Mouse (Mus musculus) left cerebral cortex, postnatal 14 days (tissue): ENCODE data around the gene Fam83g. TPM values are rescaled to one million over a fixed set of nuclear protein-coding genes. Genes with fewer than 3 reads are reported as not detected.

Experiments
- DNase-seq, 2 experiments: peaks; one replicate each; pipeline ENCODE4 v3.0.0; 2021 to 2022; ENCODE audit warnings: low spot score in 2 of 2, mixed read lengths in 1 of 2
- intact Hi-C: fragments of 180-260 bp; cut with DNase I; formaldehyde crosslinking; loops from one replicate; pipeline ENCODE4 v1.15.1; 2025
- total RNA-seq, 2 experiments: library from RNA; stranded (reverse); gene quantifications; 2 replicates each; pipeline ENCODE4 v1.2.3; 2021

Fam83g gene
- total RNA-seq, 2 experiments from 2014 or later: 0.09 TPM; not detected in 1

GRCm38 (mm10) chr11:61705581-61705980, 21.7 kb downstream of the Fam83g start:
- intact Hi-C loops: no loop called here
- no peak for DNase-seq

DNA sequence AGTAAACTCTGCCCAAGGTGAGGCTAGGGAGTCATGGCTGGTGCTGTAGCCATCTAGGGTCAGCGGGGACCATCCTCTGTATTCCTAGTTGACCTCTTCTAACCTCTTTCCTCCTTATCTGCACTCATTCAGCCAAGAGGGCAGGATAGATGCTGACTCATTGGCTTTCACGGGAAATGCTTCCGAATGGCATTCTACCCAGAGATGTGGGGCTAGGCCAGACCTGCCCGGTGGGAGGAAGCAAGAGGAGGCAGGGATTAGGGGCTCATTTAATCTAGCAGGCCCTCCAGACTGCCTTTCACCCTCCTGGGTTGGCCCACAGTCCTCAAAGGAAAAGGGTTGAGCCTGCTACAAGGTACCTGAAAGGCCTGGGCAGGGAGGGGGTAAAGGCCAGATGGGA, 22.3 kb downstream of the Fam83g start:
- DNase-seq: no peak
- intact Hi-C loops: no loop called here

DNA sequence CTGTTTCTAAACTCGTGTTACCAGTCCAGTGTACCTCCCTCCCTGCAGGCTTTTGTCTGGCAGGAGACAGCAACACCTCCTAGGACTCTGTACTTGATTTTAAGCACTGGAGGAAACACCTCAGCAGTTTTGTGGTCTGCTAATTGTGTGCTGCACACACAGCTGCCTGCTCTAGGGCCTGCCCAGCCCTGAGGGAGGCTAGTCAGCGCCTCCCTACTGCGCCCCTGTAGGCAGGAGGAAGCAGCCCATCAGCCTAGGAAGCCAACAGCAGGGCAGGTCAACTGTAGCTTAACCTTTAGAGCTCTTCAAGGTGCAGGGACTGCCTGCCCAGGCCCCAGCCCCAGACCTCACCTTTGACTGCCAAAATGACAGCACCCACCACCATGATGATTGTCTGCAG, 25.0 kb downstream of the Fam83g start:
- DNase-seq: no peak
- intact Hi-C loops: no loop called here

DNA sequence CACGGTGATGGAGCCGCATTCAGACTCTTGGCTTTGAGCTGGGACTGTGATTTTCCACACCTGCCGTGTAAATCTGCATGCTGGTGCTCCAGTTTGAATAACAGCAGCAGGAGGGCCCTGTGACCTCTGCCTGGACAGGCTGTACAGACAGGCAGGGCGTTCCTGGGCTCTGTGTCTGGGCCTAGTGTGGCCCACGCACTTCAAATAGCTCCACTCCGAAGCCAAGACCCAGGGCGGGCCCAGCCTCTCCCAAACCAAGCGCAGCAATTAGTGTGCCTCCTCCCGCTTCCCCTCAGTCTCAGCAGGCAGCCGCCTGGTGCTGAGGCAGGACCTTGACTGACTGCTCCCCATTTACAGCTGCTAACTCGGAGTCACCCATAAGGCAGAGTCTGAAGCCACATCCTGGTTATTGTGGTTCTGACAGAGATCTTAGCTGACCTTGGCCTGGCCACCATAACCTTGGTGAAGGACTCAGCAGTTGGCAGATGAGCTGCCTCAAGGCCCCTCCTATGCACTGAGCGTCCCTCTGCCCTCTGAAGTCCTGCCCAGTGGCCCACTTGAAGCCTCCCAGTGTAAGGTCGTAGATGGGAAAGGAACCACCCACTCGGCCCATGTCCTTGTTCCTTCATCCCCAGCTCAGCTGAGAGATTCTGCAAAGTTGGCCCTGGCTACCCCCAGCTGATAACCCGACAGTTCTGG, 29.4 kb downstream of the Fam83g start:
- intact Hi-C loops: loop anchor here (5.0 to 10.0 kb wide), 2 partner anchors 201 to 299 kb away; no protein-coding TSS in a partner anchor

DNA sequence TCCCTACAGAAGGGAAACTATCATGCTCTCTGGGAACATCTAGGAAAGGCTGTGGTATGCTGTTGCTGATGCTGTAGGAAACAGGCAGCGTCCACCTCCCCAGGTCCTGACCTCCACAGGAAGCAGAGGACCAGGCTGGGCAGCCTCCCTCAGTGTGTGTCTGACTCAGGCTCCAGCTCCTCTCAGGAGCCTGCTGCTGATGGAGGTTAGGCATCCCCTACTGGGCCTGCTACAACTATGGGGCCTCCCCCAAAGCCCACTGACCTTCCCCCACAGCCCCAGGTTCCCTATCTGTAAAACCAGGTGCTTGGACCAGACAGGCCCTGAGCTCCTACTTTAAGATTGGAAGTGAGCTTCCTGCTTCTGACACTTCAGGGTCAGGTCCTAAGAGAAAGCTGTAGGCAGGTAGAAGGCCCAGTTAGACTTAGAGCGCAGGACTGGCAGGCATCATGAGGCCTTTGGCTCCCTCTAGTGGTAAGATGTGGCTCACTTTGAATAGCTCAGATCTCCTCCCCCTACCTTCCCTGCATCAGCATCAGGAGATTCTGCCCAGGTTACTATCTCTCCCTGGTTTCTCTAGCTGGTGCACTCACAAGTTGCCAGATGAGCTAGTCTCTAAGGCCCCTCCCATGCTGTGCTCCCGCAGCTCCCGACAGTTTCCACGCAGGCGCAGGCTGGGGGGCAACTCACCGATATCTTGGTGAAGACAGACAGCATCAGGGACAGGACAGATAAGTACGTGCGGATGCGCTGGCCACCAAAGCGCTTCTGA, 30.6 kb downstream of the Fam83g start:
- DNase-seq: peak; percentile 87 to 89
- intact Hi-C loops: loop anchor here (2.0 to 10.0 kb wide), 4 partner anchors 48 to 300 kb away; no protein-coding TSS in a partner anchor

More for the DNA sequence above, 29.4 kb downstream of the Fam83g start:
- DNase-seq: no peak

DNA sequence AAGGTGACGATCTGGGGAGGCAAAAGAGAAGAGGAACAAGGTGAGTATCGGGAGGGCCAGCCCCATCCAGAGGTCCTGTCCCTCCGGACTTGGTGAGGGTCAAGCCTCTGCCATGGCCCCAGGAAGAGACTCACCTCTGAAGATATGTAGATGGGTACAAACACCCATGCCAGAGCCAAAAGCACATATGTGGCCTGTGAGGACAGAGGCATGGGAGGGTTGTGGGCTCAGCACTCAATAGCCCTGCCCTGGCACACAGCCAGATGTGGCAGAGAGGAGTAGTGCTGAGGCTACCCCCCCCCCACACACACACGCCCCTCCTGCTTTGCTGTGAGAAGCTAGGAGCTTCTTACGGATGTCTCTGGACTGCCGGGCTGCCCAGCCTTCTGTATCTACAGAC, 31.2 kb downstream of the Fam83g start:
- peak in 1 of 2 experiments; percentile 18 for DNase-seq
- intact Hi-C loops: loop anchor here (2.0 to 10.0 kb wide), 3 partner anchors 48 to 300 kb away; no protein-coding TSS in a partner anchor

GRCm38 (mm10) chr11:61717990-61718389, 34.1 kb downstream of the Fam83g start:
- no peak for DNase-seq
- intact Hi-C loops: loop anchor here (10.0 kb wide), 1 partner anchor 303 kb away; no protein-coding TSS in a partner anchor

GRCm38 (mm10) chr11:61719387-61719786, 35.5 kb downstream of the Fam83g start:
- DNase-seq: no peak
- intact Hi-C loops: loop anchor here (10.0 kb wide), 1 partner anchor 305 kb away; no protein-coding TSS in a partner anchor

- no peak for DNase-seq
Measured at GRCm38 (mm10) chr11:61719826-61720225, 35.9 kb downstream of the Fam83g start.

GRCm38 (mm10) chr11:61720636-61721035, 36.7 kb downstream of the Fam83g start, which contains the start of gene Slc5a10:
Gene Slc5a10 (minus strand): TSS chr11:61720826.
- intact Hi-C loops: no loop called here
- no peak for DNase-seq

More at GRCm38 (mm10) chr11:61719826-61720225, 35.9 kb downstream of the Fam83g start:
- intact Hi-C loops: loop anchor here (10.0 kb wide), 1 partner anchor 305 kb away; no protein-coding TSS in a partner anchor

DNA sequence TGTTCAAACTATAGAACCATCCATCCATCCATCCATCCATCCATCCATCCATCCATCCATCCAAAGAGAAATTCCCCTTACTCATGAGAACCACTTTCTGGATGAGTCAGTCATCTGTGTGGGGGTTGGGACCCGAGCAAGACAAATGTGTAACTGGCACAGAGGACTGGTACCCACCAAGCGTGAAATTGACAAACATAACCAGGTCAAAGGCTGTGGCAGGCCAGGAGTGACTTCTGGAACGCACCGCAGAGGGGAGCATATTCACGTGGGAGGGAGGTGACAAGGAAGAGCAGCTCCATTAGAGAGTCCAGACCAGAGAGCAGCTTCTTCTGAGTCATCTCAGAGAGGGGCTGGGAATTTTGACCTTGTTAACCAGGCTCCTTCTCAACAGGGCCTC, 38.2 kb downstream of the Fam83g start:
- DNase-seq: no peak
- intact Hi-C loops: no loop called here

DNA sequence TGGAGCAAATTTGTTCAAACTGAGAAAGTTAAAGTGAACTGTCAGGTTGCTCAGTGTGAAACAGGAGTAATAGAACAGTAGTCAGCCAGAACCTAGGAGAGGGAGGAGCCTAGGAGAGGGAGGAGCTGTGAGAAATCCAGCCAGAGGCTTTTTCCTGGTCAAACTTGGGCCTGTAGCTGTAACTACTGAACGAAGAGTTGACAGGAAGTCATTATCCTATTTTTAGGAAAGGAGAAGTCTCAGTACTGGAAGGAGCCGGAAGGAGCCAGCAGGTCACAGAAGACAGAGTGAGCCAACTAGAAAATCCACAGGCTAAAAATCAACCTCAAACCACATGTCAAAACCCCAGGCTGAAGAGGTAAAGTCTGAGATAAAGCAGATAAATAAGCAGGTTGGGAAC, 44.1 kb downstream of the Fam83g start:
- peak; percentile 11 to 27 for DNase-seq
- intact Hi-C loops: no loop called here

DNA sequence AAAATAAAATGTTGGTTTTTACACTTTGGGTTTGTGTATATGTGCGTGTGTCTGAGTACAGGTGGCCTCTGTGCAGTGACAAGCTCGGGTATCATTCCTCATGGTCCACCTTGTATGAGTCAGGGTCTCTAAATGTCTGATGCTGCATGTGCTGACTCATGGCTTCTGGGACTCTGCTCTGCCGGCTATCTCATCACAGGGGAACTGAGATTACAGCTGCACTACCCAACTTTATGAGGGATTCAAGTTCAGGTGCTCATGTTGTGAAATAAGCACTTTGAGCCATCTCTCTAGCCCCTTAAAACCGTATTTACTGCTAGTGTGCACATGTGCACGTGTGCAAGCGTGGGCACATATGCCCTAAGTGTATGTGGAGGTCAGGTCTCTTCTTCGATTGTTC, 48.8 kb downstream of the Fam83g start:
- DNase-seq: no peak
- intact Hi-C loops: no loop called here

GRCm38 (mm10) chr11:61737290-61737689, 53.4 kb downstream of the Fam83g start:
- intact Hi-C loops: no loop called here
- DNase-seq: no peak

DNA sequence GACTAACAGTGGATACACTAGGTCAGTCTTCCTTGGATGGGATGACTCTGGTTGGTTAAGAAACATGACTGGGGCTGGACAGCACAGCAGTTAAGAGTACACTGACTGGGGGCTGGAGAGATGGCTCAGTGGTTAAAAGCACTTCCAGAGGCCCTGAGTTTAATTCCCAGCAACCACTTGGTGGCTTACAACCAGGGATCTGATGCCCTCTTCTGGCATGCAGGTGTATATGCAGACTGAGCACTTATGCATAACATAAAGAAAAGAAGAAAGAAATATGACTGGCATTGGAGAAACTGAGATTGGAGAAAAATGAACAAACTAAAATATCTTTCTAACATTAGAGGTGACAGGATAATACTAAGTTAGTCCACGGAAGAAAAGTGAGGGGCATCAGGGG, 56.6 kb downstream of the Fam83g start:
- no peak for DNase-seq
- intact Hi-C loops: no loop called here

GRCm38 (mm10) chr11:61743768-61744167, 59.9 kb downstream of the Fam83g start:
- DNase-seq: peak in 1 of 2 experiments; percentile 14
- intact Hi-C loops: no loop called here

DNA sequence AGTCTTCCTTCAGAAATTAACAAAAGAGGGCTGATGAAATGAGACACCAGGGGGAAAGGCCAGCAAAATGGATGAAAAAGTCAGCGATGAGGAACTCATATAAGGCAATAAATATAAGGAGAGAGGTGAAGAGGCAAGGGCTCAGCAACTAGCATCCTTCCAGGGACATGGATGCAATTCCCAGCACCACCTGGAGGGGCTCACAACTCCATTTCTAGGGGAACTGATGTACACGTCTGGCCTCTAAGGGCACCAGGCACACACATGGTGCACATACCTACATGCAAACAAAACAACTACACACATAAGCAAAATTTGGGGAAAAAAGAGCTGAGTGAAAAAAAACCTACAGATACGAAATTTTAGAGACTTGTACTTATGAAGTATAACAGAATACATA, 60.6 kb downstream of the Fam83g start:
- intact Hi-C loops: no loop called here
- no peak for DNase-seq

- DNase-seq: no peak
- intact Hi-C loops: no loop called here
Measured at GRCm38 (mm10) chr11:61745781-61746180, 61.9 kb downstream of the Fam83g start.

GRCm38 (mm10) chr11:61747161-61747560, 63.3 kb downstream of the Fam83g start:
- DNase-seq: no peak

DNA sequence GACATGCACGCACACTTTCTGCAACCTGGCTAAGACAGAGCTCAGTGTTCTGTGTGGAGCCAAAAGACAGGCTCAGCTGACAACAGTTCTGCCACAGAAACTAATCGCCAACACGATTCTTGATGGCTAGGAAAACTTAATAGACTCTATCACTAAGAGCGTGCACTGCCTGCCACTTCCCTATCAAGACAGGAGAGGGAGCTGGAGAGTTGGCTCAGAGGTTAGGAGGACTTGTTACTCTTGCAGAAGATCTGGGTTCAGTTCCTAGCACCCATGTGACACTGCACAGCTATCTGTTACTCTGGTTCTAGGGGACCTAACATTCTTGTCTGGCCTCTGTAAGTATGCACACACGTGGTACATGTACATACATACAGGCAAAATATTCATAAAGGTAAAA, 67.7 kb downstream of the Fam83g start:
- intact Hi-C loops: no loop called here
- no peak for DNase-seq

More at GRCm38 (mm10) chr11:61747161-61747560, 63.3 kb downstream of the Fam83g start:
- intact Hi-C loops: no loop called here
